Mouse (Mus musculus) liver, adult 2 months (tissue): Measurements from ENCODE around the gene Egln1.

Experiments used
- CTCF ChIP-seq: fragments of 200-500 bp; IDR thresholded peaks from 2 replicates; pipeline ENCODE4 v1.5.1; 2011; ENCODE audit warnings: low read depth, low read length, control low read depth
- POLR2A ChIP-seq: fragments of 200-500 bp; IDR thresholded peaks from 2 replicates; pipeline ENCODE4 v1.6.1; 2011; ENCODE audit warnings: low read length, control low read depth; ENCODE audit not compliant: insufficient read depth; ENCODE audit errors: extremely low read depth

- TF ChIP-seq CTCF = no peak
- no peak for TF ChIP-seq POLR2A
Observed at GRCm38 (mm10) chr8:124947865-124948732, 1.0 kb downstream of the Egln1 start.
